Mouse (Mus musculus) liver, adult (tissue): ENCODE measurements around the gene Mixl1.

Experiments
- GATA4 ChIP-seq: IDR thresholded peaks from 2 replicates; pipeline ENCODE4 v1.6.1; 2014; ENCODE audit warnings: mild to moderate bottlenecking, low read length; ENCODE audit not compliant: insufficient replicate concordance

The Mixl1 gene

DNA sequence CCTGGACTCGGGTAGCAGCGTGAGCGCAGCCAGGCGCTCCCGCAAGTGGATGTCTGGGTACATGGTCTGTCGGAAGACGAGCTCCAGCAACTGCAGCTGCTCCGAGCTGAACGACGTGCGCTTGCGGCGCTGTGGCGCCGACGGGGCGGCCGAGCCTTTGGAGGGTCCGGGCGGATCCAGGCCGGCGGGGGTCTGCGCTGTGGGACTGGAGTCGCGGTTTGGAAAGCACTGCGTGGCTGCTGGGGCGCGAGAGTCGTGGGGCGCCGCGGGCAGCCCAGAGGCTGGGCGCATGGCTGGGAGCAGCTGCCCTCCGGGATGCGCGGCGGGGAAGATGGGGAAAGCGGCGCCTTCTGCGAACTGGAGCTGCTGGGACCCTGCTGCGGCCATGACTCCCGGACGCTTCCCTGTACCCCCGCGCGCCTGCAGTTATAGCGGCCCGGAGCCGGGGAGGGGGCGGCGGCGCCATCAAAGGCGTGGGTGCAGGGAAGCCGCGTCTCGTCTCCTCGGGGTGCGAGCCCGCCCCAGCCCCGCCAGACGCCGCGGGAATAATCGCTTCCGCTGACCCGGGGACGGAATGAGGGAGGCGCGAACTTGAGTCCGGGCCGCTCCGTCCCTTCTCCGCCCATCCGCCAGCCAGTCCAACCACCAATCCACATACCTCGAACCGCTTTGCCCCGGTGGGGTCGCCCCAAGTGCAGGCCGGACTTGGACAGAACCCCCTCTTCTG is at the start of gene Mixl1:
Gene Mixl1, minus strand, starts transcription at position 409 of the 727 bp plus-strand sequence.
- TF ChIP-seq GATA4: no peak

DNA sequence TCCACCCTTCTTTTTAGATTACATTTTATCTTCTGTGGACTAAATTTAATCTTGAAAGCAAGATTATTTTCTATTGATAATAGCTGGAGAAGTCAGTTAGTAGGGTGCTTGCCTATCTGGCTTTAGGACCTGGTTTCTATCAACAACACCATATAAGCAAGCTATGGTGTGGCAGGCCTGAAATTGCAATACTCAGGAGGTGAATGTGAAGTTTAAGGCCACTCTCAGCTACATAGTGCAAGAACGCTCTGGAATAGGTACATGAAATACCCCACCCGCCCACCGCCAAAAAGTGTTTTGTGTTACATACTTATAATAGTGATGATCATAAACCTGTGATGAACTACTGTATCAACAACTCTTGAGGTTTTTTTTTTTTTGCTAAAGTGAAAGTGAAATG is 32.4 kb upstream of the Mixl1 start:
- TF ChIP-seq GATA4: no peak

DNA sequence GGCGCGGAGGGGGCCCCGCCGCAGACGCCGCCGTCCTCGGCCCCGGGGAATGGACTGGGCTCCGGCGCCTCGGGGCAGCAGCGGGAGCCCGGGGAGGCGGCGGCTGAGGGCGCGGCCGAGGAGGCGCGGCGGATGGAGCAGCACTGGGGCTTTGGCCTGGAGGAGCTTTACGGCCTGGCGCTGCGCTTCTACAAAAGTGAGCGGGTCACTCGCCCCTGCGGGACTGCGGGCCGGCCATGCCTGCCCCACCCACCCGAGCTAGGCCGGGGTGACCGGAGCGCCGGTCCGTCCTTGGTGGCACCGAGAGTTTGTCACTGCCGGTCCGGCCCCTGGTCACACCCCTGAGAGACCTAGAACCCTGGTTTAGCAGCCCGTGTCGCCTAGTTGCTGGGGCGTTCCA is 29.3 kb upstream of the Mixl1 start:
- no peak for TF ChIP-seq GATA4

DNA sequence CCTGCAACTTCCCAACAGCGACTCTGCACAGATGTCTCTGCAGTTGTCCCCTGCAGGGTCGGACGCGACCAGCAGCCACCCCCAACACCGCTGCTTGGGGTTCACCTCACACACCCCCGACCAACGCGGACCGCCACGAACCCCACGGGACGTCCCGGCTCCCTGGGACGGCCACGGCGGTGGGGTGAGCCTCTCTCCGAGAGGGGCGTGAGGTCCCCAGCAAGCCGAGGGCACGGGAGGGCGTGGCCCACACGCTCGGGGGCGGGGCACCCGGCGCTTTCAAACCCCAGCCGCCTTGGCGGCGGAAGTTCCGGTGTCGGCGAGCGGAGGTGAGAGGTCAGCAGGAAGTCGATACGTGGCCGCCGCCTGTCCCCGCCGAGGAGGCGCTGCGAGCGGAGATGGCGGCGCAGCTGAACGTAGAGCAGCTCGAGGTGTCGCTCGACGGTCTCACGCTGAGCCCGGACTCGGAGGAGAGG is 28.9 kb upstream of the Mixl1 start, which contains the start of gene Acbd3:
Gene Acbd3, plus strand, starts transcription at position 340 of the 476 bp plus-strand sequence.
- TF ChIP-seq GATA4: peak; percentile 56; the same call in 1 of the 2 replicates

DNA sequence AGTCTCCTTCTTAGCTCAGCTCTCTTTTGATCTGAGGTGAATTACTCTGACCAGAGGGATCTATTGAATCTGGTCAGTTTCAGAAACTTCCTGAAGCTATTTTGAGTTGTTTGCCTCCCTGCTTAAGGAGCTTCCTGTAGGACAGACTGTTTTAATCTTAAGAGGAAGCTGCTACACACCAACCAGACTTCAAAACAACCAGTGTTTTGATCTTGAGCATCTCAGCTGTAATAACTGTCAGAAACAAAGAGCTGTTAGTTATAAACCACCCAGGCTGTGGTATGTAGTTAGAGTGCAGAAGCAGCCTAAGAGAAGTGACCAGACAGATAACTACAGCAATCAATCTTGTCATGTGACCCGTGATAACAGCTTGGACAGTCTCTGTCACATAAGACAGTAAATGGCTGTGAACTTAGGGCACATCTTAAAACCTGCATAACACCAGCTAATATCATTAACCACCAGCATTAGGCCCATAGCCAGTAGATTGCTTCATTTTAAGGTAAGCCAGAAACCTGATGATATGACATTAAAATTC is 26.9 kb upstream of the Mixl1 start:
- TF ChIP-seq GATA4: no peak

DNA sequence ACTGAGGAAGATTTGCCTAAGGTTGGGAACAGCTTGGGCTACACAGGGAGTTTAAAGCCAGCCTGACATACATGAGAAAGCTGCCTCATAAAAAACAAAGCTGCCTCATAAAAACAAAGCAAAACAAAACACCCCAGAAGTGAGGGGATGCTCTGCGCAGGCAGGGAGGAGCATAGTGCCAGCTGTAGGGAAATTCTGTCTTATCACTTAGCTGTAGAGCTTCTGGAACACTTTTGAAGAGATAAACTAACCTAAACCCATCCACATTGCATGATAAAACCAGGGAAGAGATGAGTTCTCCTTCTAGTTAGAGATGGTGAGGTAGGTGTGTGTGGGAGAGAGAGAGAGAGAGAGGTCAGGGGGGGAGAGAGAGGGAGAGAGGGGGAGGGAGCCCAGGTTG is 25.8 kb upstream of the Mixl1 start:
- no peak for TF ChIP-seq GATA4

DNA sequence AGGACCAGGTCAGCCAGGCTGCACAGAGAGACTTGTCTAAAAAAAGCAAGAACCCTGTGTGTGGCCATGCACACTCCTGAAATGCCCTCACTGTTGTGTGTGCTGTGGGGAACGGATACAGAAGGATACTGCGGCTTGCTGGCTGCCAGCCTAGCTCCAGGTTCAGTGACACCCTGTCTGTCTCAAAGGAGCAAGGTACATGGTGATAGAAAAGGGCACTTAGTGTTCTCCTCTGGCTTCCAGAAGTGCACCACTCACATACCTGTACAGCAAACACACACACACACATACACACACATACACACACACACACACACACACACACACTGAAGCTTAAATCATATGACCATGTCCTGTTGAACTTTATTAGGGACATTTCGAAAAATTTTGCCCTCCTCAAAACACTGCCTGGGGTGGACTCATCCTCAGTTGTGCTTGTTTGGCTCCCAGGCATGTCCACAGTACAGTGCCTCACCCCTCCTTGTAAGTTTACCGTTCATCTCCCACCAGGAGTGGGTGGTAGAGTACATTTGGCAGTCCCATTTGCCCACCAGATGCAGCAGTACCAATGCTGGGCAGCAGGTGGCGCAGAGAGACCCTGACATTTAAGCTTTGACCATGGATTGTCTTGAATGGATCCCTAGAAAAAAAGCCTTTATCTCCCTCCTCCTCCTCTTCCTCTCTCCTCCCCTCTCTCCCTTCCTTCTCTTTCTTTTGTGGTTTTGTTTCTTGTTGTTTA is 23.3 kb upstream of the Mixl1 start:
- peak; percentile 57; the same call in 1 of the 2 replicates for TF ChIP-seq GATA4

DNA sequence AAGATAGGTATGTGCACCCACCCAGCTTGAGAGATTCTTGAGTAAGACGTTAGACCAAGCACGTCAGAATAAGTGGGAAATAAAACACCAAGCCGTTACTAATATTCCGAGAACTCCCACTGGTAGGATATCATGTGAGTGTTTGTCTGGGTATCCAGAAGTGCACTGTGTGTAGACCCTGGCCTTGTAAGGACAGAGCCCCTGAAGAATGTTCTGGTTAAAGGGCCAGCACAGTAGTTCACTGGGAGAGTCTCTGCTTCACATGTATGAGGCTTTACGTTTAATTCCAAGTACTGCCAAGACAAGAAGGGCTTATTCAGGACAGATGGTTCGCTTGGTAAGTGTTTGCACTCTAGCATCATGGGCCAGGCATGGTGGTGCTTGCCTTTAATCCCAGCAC is 22.6 kb upstream of the Mixl1 start:
- no peak for TF ChIP-seq GATA4

DNA sequence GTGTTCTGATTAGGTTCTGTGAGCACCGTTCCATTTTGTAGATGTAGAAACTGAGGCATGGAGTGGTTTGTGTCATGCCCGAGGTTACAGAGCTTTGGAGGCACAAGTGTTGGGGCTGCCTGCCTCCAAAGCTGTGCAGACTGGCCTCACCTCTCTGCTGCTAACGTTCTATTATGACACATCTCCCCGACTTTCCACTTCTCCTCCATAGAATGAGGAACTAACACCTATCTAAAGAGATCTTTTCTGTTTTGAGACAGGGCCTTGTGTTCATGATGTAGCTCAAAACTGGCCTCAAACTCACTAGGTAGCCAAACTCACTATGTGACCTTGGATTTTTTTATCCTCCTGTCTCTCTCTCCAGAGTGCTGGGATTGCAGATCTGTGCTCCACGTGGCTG is 21.9 kb upstream of the Mixl1 start:
- no peak for TF ChIP-seq GATA4

DNA sequence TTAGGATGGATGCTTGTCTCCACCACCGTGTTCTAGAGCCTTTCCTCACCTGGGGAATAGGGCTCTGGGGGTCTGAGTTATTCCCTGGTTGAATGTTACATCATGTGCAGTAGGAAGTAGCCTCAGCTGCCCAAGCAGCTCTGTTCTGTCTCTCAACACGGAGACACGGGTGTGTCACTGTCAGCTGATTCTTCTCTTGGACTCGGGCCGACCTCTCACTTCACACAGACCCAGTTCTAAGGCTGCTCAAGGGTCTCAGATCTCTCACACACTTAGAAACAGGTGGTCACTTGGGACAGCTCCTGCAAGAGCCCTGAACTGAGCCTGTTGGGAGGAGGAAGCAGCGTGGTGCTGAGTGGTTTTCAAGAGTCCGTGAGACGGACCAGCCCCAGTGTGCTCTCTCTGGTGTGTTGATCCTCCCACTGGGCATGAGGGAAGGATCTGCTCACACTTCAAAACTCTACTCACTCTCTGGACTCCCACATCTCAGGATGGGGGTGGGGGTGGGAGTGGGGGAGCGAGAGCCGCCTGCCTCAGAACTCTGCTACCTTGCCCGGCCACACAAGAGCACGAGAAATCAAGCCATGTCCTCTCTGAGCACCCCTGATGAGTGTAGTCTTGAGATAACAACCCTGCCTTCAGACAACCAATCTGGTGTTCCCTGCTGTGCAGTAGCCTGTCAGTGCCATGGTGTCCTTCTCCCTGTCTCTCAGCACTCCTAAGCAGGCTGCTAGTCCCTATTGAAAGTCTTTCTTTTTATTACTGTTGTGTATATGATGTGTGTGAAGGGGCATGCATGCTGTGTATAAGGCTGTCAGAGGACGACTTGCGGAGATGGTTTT is 12.3 kb upstream of the Mixl1 start:
- no peak for TF ChIP-seq GATA4

DNA sequence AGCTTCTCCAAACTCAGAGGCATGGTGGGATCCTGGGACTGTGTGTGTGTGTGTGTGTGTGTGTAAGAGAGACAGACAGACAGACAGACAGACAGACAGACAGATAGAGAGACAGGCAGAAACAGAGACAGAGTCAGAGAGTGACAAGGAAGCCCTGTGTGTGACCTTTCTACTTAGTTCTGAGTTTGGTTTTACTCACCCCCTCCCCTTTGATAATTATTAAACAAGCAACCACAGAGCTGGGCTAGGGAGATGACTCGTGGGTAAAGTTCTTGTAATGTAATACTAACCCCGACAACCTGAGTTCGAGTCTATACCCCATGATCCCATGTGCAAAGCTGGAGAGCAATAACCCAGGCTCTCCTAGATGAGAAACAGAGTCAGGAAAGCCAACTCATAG is 11.0 kb upstream of the Mixl1 start:
- no peak for TF ChIP-seq GATA4

DNA sequence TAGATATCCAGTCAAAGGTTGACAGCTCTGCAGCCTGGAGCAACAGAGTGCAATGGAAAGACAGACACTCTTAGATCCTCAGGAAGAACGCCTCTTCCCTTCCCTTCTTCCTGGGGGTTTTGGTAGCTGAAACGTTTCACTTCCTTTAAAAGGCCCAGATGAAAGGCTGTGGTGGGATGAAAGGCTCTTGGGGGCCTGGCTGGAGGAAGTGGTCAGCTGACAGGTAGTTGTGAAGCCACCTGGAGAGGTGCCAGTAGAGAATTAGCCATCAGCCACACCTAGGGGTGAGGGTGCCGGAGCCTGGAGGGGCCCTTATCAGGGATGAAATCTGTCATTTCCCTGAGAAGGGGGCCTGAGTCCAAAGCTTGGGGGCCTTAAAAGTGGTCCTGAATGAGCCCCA is 10.5 kb upstream of the Mixl1 start:
- no peak for TF ChIP-seq GATA4

DNA sequence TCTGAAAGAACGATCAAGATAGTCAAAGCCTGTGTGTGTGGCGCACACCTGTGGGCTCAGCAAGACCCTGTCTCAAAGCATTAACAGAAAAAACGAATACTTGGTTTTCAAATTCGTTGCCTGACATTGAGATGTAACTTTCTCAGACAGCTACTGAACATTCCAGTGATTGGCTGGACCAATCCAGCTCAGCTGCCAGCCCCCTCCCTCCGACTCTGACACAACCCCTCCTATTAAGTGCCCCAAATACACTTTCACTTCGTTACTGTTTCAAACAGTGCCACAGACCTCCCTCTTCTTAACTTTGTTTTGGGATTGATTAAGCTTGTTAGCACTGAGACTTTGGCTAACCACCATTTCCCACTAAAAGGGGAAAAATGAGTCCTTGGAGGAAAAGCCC is 6.6 kb upstream of the Mixl1 start:
- TF ChIP-seq GATA4: no peak

DNA sequence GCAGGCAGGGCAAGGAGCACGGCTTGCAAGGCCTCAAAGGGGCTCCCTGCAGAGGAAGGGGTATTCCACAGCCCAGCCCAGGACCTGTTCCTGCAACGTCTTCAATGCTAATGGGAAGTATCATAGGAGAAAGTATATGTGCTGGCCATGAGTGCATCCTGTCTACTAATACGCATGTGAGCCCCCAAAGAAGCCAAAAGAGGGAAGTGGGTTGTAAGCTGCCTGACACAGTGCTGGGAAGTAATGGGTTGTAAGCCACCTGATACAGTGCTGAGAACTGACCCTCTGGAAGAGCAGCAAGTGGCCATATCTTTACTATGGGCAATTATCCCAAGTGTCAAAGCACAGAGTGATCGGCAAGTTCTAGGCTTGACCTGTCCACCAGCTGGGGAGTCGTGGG is 1.2 kb upstream of the Mixl1 start:
- TF ChIP-seq GATA4: no peak

DNA sequence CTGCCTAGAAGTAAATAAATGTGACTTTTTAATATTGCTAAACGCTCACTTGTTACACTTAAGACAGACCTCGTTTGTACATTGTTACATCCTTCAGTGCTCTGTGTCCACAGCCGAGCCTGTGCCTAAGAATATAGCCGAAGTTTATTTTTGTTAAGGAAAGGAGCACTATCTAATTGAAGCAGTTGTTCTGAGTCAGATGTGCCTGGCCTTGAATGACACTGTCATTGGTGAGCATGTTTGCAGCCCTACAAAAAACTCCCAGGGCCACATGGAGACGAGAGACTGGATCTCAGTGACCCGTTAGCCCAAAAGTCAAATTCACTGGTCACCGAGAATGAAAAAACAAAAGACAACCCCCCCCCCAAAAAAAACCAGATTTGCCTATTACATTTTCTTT is 5.5 kb downstream of the Mixl1 start:
- no peak for TF ChIP-seq GATA4
